Mouse (Mus musculus) embryo, embryonic 11.5 days (tissue): ENCODE measurements around the gene Itgb1bp1.

Experiments
- DNase-seq: peaks from one replicate; pipeline ENCODE4 v3.0.0-alpha.2; 2012; ENCODE audit warnings: low read depth, low spot score

The Itgb1bp1 gene

DNA sequence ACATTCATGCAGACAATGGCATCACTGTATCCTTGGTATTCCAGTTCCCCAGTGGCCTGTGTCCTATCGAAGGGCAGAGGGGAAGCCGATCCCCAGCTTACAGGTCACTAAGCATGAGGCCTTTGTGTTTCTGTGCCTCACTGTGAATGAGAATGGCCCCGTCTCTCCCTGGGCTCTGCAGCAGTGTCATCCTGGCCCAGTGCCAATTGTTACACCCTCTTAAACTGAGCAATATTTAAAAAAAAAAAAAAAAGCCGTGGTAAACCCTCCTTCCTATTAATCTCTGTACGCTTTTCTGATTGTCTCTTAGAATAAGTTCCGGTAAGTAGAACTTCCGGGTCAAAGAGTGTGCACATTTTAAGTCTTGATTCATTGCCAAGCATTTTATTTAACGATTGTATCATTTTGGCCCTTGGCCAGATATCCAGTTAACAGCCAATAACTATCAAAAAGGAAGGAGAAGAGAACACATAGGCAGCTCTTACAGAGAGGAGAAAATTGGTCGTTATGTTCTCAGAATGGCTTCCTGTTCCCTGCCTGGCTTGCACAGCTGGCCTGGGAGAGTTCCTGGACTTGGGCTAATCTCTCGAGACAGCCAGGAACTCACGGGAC, 81.3 kb downstream of the Itgb1bp1 start:
- no peak for DNase-seq

GRCm38 (mm10) chr12:21201485-21202269, 84.4 kb downstream of the Itgb1bp1 start:
- DNase-seq = no peak

DNA sequence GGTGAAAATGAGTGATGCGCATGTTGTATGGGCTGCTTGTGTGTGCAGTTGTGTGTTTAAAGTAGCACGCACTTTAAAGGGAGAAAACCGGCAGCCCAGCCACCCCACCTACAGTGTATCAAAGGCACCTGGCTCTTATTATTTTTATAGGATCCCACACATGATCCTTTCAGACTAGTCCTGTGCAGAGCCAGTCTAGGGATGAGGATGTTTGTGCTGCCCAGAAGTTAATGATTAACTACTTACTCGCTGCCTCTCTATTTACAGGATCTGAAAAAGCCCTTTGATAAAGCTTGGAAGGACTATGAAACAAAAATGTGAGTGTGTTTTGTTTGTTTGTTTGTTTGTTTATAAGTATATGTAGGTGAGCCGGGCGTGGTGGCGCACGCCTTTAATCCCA, 85.5 kb downstream of the Itgb1bp1 start:
- no peak for DNase-seq

- no peak for DNase-seq
Measured at GRCm38 (mm10) chr12:21196420-21196819, 89.7 kb downstream of the Itgb1bp1 start.

DNA sequence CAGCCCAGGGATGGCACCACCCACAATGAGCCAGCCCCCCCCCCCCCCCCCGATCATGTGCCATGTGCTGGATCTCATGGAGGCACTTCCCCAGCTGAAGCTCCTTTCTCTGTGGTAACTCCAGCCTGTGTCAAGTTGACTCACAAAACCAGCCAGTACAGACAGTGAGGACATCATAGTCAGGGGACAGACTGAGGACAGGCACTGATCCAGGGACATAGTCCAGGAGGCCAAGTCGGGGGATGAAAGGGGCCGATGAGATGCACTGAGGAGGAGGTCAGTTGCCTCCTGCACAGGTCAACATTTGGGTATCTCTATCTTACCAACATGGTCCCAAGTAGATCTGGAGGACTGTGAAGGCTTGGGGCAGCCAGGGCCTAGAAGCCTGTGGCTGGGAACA, 90.6 kb downstream of the Itgb1bp1 start:
- no peak for DNase-seq

- no peak for DNase-seq
Measured at GRCm38 (mm10) chr12:21191546-21191945, 94.5 kb downstream of the Itgb1bp1 start.
